10 mouse cellular contexts compared by ENCODE assay signal in genomic region chr4:41055111-41055510, GRCm38 (mm10). TPM values are rescaled to one million over a fixed set of nuclear protein-coding genes. Genes with fewer than 3 reads are reported as not detected.
DNase-seq lines count a peak whose midpoint lies in the region; ATAC-seq and TF ChIP-seq lines count a peak whose summit lies in the region.
"Had no signal": no experiment of that assay in that cellular context is flagged by ENCODE, and none has a peak within 500 bp of the region (broad histone marks: within the 10 kb centered on the region; RNA-seq: fewer than 3 reads in every experiment).

No protein-coding gene starts in this region.

- H3K4me2 ChIP-seq in intestine, embryonic 14.5 days (ENCODE audit: low read length): peak overlapping the region; percentile 12; the same call in 1 of the 2 replicates
- H3K4me2 ChIP-seq in intestine, postnatal 0 days (replicated peaks; ENCODE audit: low read depth): no peak overlapping the region; the same call in 1 of the 2 replicates
- H3K4me2 ChIP-seq in forebrain, embryonic 14.5 days (ENCODE audit: low read length): no peak overlapping the region
- no peak overlapping the region for H3K4me2 ChIP-seq in midbrain, embryonic 13.5 days (replicated peaks)
- H3K4me2 ChIP-seq: midbrain, embryonic 11.5 days had no signal

- H3K4me3 ChIP-seq in intestine, embryonic 14.5 days (ENCODE audit: low read depth, low read length): no peak overlapping the region
- no peak overlapping the region for H3K4me3 ChIP-seq in intestine, postnatal 0 days (ENCODE audit: low read depth, low read length)
- peak overlapping the region; percentile 36 for H3K4me3 ChIP-seq in brown adipose tissue, adult 24 weeks (ENCODE audit: insufficient read depth, low read depth, low read length)
- H3K4me3 ChIP-seq in forebrain, embryonic 14.5 days (ENCODE audit: low read depth, low read length): no peak overlapping the region
- no peak overlapping the region for H3K4me3 ChIP-seq in midbrain, embryonic 13.5 days (replicated peaks)

- H3K9ac ChIP-seq in intestine, embryonic 14.5 days (ENCODE audit: low read length): no peak overlapping the region
- H3K9ac ChIP-seq in intestine, postnatal 0 days (ENCODE audit: low read depth, low read length): no peak overlapping the region
- H3K9ac ChIP-seq in forebrain, embryonic 14.5 days (ENCODE audit: low read length): no peak overlapping the region
- no peak overlapping the region for H3K9ac ChIP-seq in midbrain, embryonic 13.5 days (replicated peaks)

- no peaks in the 10 kb centered on the region for H3K9me3 ChIP-seq in intestine, embryonic 14.5 days (ENCODE audit: control insufficient read depth, low read length)
- no peaks in the 10 kb centered on the region for H3K9me3 ChIP-seq in intestine, postnatal 0 days (ENCODE audit: control insufficient read depth)
- no peaks in the 10 kb centered on the region for H3K9me3 ChIP-seq in forebrain, embryonic 14.5 days (replicated peaks; ENCODE audit: control insufficient read depth, low read length)
- no peaks in the 10 kb centered on the region for H3K9me3 ChIP-seq in midbrain, embryonic 13.5 days

- no peak overlapping the region for H3K27ac ChIP-seq in intestine, embryonic 14.5 days (ENCODE audit: low read depth)
- no peak overlapping the region for H3K27ac ChIP-seq in intestine, postnatal 0 days (ENCODE audit: low read depth, low read length)
- H3K27ac ChIP-seq in brown adipose tissue, adult 24 weeks (replicated peaks; ENCODE audit: low read depth, low read length): peak overlapping the region; percentile 24
- H3K27ac ChIP-seq in forebrain, embryonic 14.5 days (ENCODE audit: low read depth, low read length): no peak overlapping the region
- no peak overlapping the region for H3K27ac ChIP-seq in midbrain, embryonic 13.5 days

- peak; percentile 57 for ATAC-seq in intestine, embryonic 14.5 days (replicated peaks; ENCODE audit: low FRiP score, low TSS enrichment, low read depth)
- ATAC-seq in intestine, postnatal 0 days: no peak
- ATAC-seq in forebrain, embryonic 14.5 days: no peak
- ATAC-seq in midbrain, embryonic 13.5 days: no peak

- WGBS in intestine, embryonic 14.5 days: 48% methylated on average over 13 of the region's 13 CpGs
- WGBS in intestine, postnatal 0 days: 54% methylated on average over 13 of the region's 13 CpGs
- 85% methylated on average over 13 of the region's 13 CpGs for WGBS in forebrain, embryonic 14.5 days
- 87% methylated on average over 13 of the region's 13 CpGs for WGBS in midbrain, embryonic 13.5 days

- H3K4me1 ChIP-seq in intestine, embryonic 14.5 days (replicated peaks; ENCODE audit: control insufficient read depth, insufficient read depth, low read length): no peaks in the 10 kb centered on the region
- H3K4me1 ChIP-seq in intestine, postnatal 0 days (replicated peaks; ENCODE audit: control insufficient read depth, insufficient read depth, low read length): no peaks in the 10 kb centered on the region
- peaks cover 4% of the 10 kb centered on the region; the same call in 1 of the 2 replicates for H3K4me1 ChIP-seq in brown adipose tissue, adult 24 weeks (ENCODE audit: control insufficient read depth, insufficient read depth, insufficient read length, low read length)
- no peaks in the 10 kb centered on the region for H3K4me1 ChIP-seq in forebrain, embryonic 14.5 days (ENCODE audit: control insufficient read depth, insufficient read depth, low read length)
- H3K4me1 ChIP-seq in midbrain, embryonic 13.5 days (replicated peaks): peaks cover 4% of the 10 kb centered on the region; the same call in 1 of the 2 replicates

- no peaks in the 10 kb centered on the region for H3K27me3 ChIP-seq in intestine, embryonic 14.5 days (replicated peaks; ENCODE audit: control insufficient read depth, insufficient read depth, low read length)
- no peaks in the 10 kb centered on the region for H3K27me3 ChIP-seq in intestine, postnatal 0 days (replicated peaks; ENCODE audit: control insufficient read depth, insufficient read depth, low read length)
- H3K27me3 ChIP-seq in forebrain, embryonic 14.5 days (replicated peaks; ENCODE audit: control insufficient read depth, insufficient read depth, low read length): no peaks in the 10 kb centered on the region
- H3K27me3 ChIP-seq in midbrain, embryonic 13.5 days: no peaks in the 10 kb centered on the region

- TF ChIP-seq CTCF in intestine, postnatal 0 days (IDR thresholded peaks at IDR 0.05; ENCODE audit: low read depth): no peak

- no peaks in the 10 kb centered on the region for H3K36me3 ChIP-seq in intestine, embryonic 14.5 days (ENCODE audit: control insufficient read depth, insufficient read depth, low read length)
- no peaks in the 10 kb centered on the region for H3K36me3 ChIP-seq in intestine, postnatal 0 days (ENCODE audit: control insufficient read depth, insufficient read depth)
- no peaks in the 10 kb centered on the region for H3K36me3 ChIP-seq in forebrain, embryonic 14.5 days (ENCODE audit: control insufficient read depth, insufficient read depth, low read length)
- no peaks in the 10 kb centered on the region for H3K36me3 ChIP-seq in midbrain, embryonic 13.5 days

- peak; percentile 55 for DNase-seq in intestine, embryonic 14.5 days (ENCODE audit: low spot score)
- DNase-seq in kidney, postnatal 10 days: peak; percentile 69
- peak; percentile 22 for DNase-seq in lung, postnatal 14 days
- no peak for DNase-seq in forebrain, embryonic 14.5 days (ENCODE audit: low spot score)
- no peak for DNase-seq in Muller cell, postnatal 12 days (ENCODE audit: inconsistent ontology term)
- DNase-seq: gastrocnemius, postnatal 14 days had no signal

RNA-seq across cellular contexts. Expression of gene Aqp7, which starts 7.2 kb away (rescaled TPM):
- 0.16 TPM in 2 replicates for polyA plus RNA-seq in intestine, embryonic 14.5 days (2014; fragmentation: Nextera tagmentation; extraction: Ambion mirVana)
- polyA plus RNA-seq in intestine, postnatal 0 days (2015; fragmentation: Nextera tagmentation; extraction: Ambion mirVana): 9.9 and 14.1 TPM in 2 replicates
- polyA plus RNA-seq in brown adipose tissue, adult 24 weeks (2012; ENCODE audit: insufficient read depth, insufficient read length, missing spikeins): 124 and 138 TPM in 2 replicates
- polyA plus RNA-seq in forebrain, embryonic 14.5 days (2014; fragmentation: Nextera tagmentation; extraction: Ambion mirVana): not detected in 2 replicates
- 0.15 TPM in 1 of 2 replicates, not detected in the other for polyA plus RNA-seq in midbrain, embryonic 13.5 days (2015; fragmentation: Nextera tagmentation; extraction: Ambion mirVana)
- polyA plus RNA-seq: midbrain, embryonic 11.5 days had no signal

RNA-seq across cellular contexts. Expression of gene Aqp3, which starts 42.9 kb away (rescaled TPM):
- 0.96 TPM in 1 of 2 replicates, not detected in the other for polyA plus RNA-seq in intestine, embryonic 14.5 days (2014; fragmentation: Nextera tagmentation; extraction: Ambion mirVana)
- polyA plus RNA-seq in intestine, postnatal 0 days (2015; fragmentation: Nextera tagmentation; extraction: Ambion mirVana): 4.1 and 7.4 TPM in 2 replicates
- not detected in 2 replicates for polyA plus RNA-seq in brown adipose tissue, adult 24 weeks (2012; ENCODE audit: insufficient read depth, insufficient read length, missing spikeins)
- not detected in 2 replicates for polyA plus RNA-seq in forebrain, embryonic 14.5 days (2014; fragmentation: Nextera tagmentation; extraction: Ambion mirVana)
- 0.08 and 0.18 TPM in 2 replicates for polyA plus RNA-seq in midbrain, embryonic 13.5 days (2015; fragmentation: Nextera tagmentation; extraction: Ambion mirVana)

Comparison
In these comparisons a context has a peak if more than half of its experiments do, and no peak if none do; other contexts are left out.
1. DNase-seq: peak in intestine, embryonic 14.5 days (single experiment), kidney, postnatal 10 days (single experiment) and lung, postnatal 14 days (single experiment); none in forebrain, embryonic 14.5 days (single experiment) and Muller cell, postnatal 12 days (single experiment).